Mouse (Mus musculus) limb, embryonic 15.5 days (tissue): ENCODE measurements around the gene Zfp428. TPM values are rescaled to one million over a fixed set of nuclear protein-coding genes. Genes with fewer than 3 reads are reported as not detected.

Source experiments
- ATAC-seq: fragments of 200-750 bp; cut with Nextera tagmentation; 2 replicates; pipeline ENCODE4 v1.8.0; 2017; ENCODE audit warnings: low read depth, moderate TSS enrichment; ENCODE audit not compliant: insufficient number of reproducible peaks, low FRiP score, low TSS enrichment
- H3K27ac ChIP-seq: fragments of 300-500 bp; sonication (generic); 2 replicates; pipeline ENCODE4 v1.5.1; 2015; ENCODE audit warnings: moderate library complexity, mild to moderate bottlenecking, inconsistent platforms
- H3K27me3 ChIP-seq: fragments of 300-500 bp; sonication (generic); 2 replicates; pipeline ENCODE4 v1.6.1; 2015; ENCODE audit warnings: inconsistent platforms
- H3K36me3 ChIP-seq: fragments of 300-500 bp; sonication (generic); 2 replicates; pipeline ENCODE4 v1.6.1; 2015; ENCODE audit warnings: inconsistent platforms
- H3K4me1 ChIP-seq: fragments of 300-500 bp; sonication (generic); 2 replicates; pipeline ENCODE4 v1.6.1; 2015; ENCODE audit warnings: inconsistent platforms
- H3K4me2 ChIP-seq: fragments of 300-500 bp; sonication (generic); 2 replicates; pipeline ENCODE4 v1.6.1; 2015; ENCODE audit warnings: mild to moderate bottlenecking, inconsistent platforms
- H3K4me3 ChIP-seq: fragments of 300-500 bp; sonication (generic); 2 replicates; pipeline ENCODE4 v1.5.1; 2015; ENCODE audit warnings: mild to moderate bottlenecking, inconsistent platforms
- H3K9ac ChIP-seq: fragments of 300-500 bp; sonication (generic); 2 replicates; pipeline ENCODE4 v1.6.1; 2015; ENCODE audit warnings: inconsistent platforms
- H3K9me3 ChIP-seq: fragments of 300-500 bp; sonication (generic); 2 replicates; pipeline ENCODE4 v1.6.1; 2016; ENCODE audit warnings: inconsistent platforms
- WGBS: fragments of 180-500 bp; shearing (Covaris S2); methylation state at CpG from one replicate; pipeline ENCODE4 v1.1.7; 2015; 5-methylcytosine and 5-hydroxymethylcytosine counted together
- polyA plus RNA-seq: library from polyadenylated mRNA; unstranded; fragments of >200 nt; fragmentation: Nextera tagmentation; extraction: Ambion mirVana; gene quantifications from 2 replicates; pipeline ENCODE4 v1.2.1, GENCODE M21; 2015

Gene Zfp428
- polyA plus RNA-seq, 1 experiment from 2014 or later = 40.8 TPM

DNA sequence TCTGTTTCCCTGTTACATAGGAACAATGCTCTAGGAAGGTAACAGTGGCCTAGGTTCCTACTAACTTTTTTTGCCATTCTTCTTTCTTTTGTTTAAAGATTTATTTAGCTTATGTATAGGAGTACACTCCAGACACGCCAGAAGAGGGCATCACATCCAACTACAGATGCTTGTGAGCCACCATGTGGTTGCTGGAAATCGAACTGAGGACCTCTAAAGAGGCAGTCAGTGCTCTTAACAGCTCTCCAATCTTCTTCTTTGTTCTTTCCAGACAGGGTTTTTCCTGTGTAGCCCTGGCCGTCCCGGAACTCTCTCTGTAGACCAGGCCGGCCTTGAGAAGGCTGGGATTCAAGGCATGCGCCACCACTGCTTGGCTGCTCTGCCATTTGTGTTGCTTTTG, 18.2 kb downstream of the Zfp428 start:
- no peak overlapping the region for H3K4me2 ChIP-seq
- H3K27me3 ChIP-seq = no peaks in the 10 kb centered on the region
- no peaks in the 10 kb centered on the region for H3K36me3 ChIP-seq
- 84% methylated on average over 6 of the region's 6 CpGs for WGBS
- H3K4me3 ChIP-seq = no peak overlapping the region
- H3K4me1 ChIP-seq = peaks cover 14% of the 10 kb centered on the region
- H3K27ac ChIP-seq = no peak overlapping the region
- no peak overlapping the region for H3K9ac ChIP-seq
- H3K9me3 ChIP-seq = no peaks in the 10 kb centered on the region
- ATAC-seq = no peak

GRCm38 (mm10) chr7:24525686-24526420, 19.0 kb downstream of the Zfp428 start:
- H3K9ac ChIP-seq = no peak overlapping the region
- no peak for ATAC-seq
- H3K4me1 ChIP-seq = peaks cover 14% of the 10 kb centered on the region
- no peaks in the 10 kb centered on the region for H3K36me3 ChIP-seq
- peak overlapping the region; percentile 52; the same call in 1 of the 2 replicates for H3K27ac ChIP-seq
- no peak overlapping the region for H3K4me2 ChIP-seq
- no peak overlapping the region for H3K4me3 ChIP-seq
- no peaks in the 10 kb centered on the region for H3K9me3 ChIP-seq
- 76% methylated on average over 12 of the region's 12 CpGs for WGBS
- H3K27me3 ChIP-seq = no peaks in the 10 kb centered on the region

- WGBS = 90% methylated on average over 11 of the region's 11 CpGs
- Histone ChIP-seq H3K4me2 (no peak overlapping the region), H3K4me3 (no peak overlapping the region), H3K27ac (no peak overlapping the region), H3K36me3 (peaks cover 9% of the 10 kb centered on the region), H3K4me1 (peaks cover 37% of the 10 kb centered on the region), H3K9me3 (no peaks in the 10 kb centered on the region), H3K9ac (no peak overlapping the region), H3K27me3 (peaks cover 8% of the 10 kb centered on the region; the same call in 1 of the 2 replicates)
- ATAC-seq = no peak
Observed at GRCm38 (mm10) chr7:24528861-24529260, 22.1 kb downstream of the Zfp428 start.

DNA sequence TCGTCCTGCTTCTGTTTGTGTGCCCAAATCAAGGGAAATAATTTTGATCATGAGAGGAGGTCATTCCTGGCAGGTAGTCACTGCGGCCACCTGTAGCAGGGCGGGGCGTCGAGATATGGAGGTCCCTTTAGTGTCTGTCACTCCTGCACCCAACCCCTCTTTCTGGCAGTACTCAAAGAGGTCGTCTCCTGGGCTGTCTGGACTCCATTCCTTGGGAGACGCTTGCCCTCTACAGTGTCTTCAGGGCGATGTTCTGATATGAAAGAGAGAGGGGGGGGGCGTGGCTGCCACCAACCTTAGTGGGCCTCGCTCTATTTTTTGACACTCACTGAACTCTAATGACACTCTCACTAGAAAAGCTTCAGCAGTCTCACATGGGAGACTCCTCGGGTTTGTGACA, 22.8 kb downstream of the Zfp428 start:
- Histone ChIP-seq H3K9me3 (no peaks in the 10 kb centered on the region), H3K4me1 (peaks cover 44% of the 10 kb centered on the region), H3K27me3 (peaks cover 8% of the 10 kb centered on the region; the same call in 1 of the 2 replicates), H3K9ac (peak overlapping the region; percentile 66), H3K27ac (peak overlapping the region; percentile 88), H3K4me2 (peak overlapping the region; percentile 91), H3K36me3 (peaks cover 16% of the 10 kb centered on the region), H3K4me3 (peak overlapping the region; percentile 59)
- ATAC-seq = no peak
- WGBS = 64% methylated on average over 11 of the region's 11 CpGs

- Histone ChIP-seq H3K4me2 (peak within 1 kb of the TSS; percentile 91), H3K4me1 (peaks cover 44% of the 10 kb centered on the region), H3K27ac (peak within 1 kb of the TSS; percentile 88), H3K9ac (peak within 1 kb of the TSS; percentile 74), H3K4me3 (peak within 1 kb of the TSS; percentile 59), H3K27me3 (peaks cover 8% of the 10 kb centered on the region; the same call in 1 of the 2 replicates), H3K36me3 (peaks cover 22% of the 10 kb centered on the region), H3K9me3 (no peaks in the 10 kb centered on the region)
- peak; percentile 94 for ATAC-seq
- WGBS = under 1% methylated on average over 44 of the region's 44 CpGs
Observed at GRCm38 (mm10) chr7:24530062-24530931, 23.5 kb downstream of the Zfp428 start, which contains the start of gene Irgq. Gene Irgq, plus strand, starts transcription at chr7:24530689.

DNA sequence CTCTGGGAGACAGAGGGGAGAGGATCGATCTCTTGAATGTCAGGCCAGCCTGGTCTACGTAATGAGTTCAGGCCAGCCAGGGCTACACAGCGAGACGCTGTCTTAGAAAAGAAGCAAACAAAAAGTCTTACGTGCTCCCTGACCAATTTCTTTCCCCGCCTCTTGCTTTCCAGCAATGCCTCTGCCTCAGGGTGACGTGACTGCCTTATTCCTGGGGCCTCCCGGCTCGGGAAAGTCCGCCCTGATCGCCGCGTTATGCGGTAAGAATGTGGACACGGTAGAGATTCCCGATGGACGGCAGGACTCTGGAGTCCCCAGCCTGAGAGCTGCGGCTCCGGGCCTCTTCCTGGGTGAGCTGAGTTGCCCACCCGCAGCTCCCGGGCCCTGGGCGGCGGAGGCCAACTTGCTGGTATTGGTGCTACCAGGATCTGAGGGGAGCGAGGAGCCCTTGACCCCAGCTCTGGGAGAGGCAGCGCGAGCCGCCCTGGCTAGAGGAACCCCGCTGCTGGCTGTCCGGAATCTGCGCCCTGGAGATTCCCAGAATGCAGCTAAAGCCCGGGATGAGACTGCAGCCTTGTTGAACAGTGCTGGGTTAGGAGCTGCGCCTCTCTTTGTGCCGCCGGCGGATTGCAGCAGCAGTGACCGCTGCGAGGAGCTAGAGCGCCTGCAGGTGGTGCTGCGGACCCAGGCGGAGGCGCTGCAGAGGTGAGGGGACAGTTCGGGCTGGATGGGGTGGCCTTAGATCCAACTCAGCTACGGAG, 24.6 kb downstream of the Zfp428 start:
- Histone ChIP-seq H3K4me3 (peak overlapping the region; percentile 59), H3K27me3 (peaks cover 8% of the 10 kb centered on the region; the same call in 1 of the 2 replicates), H3K36me3 (peaks cover 31% of the 10 kb centered on the region), H3K27ac (peak overlapping the region; percentile 85), H3K4me2 (peak overlapping the region; percentile 91), H3K9me3 (no peaks in the 10 kb centered on the region), H3K9ac (peak overlapping the region; percentile 74), H3K4me1 (peaks cover 42% of the 10 kb centered on the region)
- peak; percentile 63; the same call in 1 of the 2 replicates for ATAC-seq
- WGBS = 1% methylated on average over 43 of the region's 43 CpGs

- WGBS = 75% methylated on average over 28 of the region's 28 CpGs
- no peak overlapping the region for H3K4me3 ChIP-seq
- peaks cover 31% of the 10 kb centered on the region for H3K36me3 ChIP-seq
- no peak for ATAC-seq
- no peaks in the 10 kb centered on the region for H3K9me3 ChIP-seq
- no peak overlapping the region for H3K4me2 ChIP-seq
- H3K4me1 ChIP-seq = peaks cover 38% of the 10 kb centered on the region
- H3K27ac ChIP-seq = no peak overlapping the region
- no peak overlapping the region for H3K9ac ChIP-seq
- peaks cover 8% of the 10 kb centered on the region; the same call in 1 of the 2 replicates for H3K27me3 ChIP-seq
Observed at GRCm38 (mm10) chr7:24533031-24533571, 26.3 kb downstream of the Zfp428 start.

- WGBS = 38% methylated on average over 40 of the region's 42 CpGs
- Histone ChIP-seq H3K9ac (no peak overlapping the region), H3K4me1 (peaks cover 38% of the 10 kb centered on the region), H3K4me3 (no peak overlapping the region), H3K27me3 (peaks cover 8% of the 10 kb centered on the region; the same call in 1 of the 2 replicates), H3K9me3 (no peaks in the 10 kb centered on the region), H3K27ac (no peak overlapping the region), H3K36me3 (peaks cover 31% of the 10 kb centered on the region), H3K4me2 (no peak overlapping the region)
- ATAC-seq = no peak
Observed at GRCm38 (mm10) chr7:24533806-24534205, 27.0 kb downstream of the Zfp428 start.

- no peak overlapping the region for H3K4me3 ChIP-seq
- WGBS = 42% methylated on average over 19 of the region's 19 CpGs
- no peak overlapping the region for H3K9ac ChIP-seq
- peaks cover 35% of the 10 kb centered on the region for H3K4me1 ChIP-seq
- no peak for ATAC-seq
- H3K4me2 ChIP-seq = no peak overlapping the region
- peaks cover 8% of the 10 kb centered on the region; the same call in 1 of the 2 replicates for H3K27me3 ChIP-seq
- no peak overlapping the region for H3K27ac ChIP-seq
- H3K36me3 ChIP-seq = peaks cover 31% of the 10 kb centered on the region
- no peaks in the 10 kb centered on the region for H3K9me3 ChIP-seq
Observed at GRCm38 (mm10) chr7:24534301-24534700, 27.5 kb downstream of the Zfp428 start.

GRCm38 (mm10) chr7:24537081-24537480, 30.3 kb downstream of the Zfp428 start:
- no peak for ATAC-seq
- H3K36me3 ChIP-seq = peaks cover 31% of the 10 kb centered on the region
- peaks cover 8% of the 10 kb centered on the region; the same call in 1 of the 2 replicates for H3K27me3 ChIP-seq
- no peak overlapping the region for H3K27ac ChIP-seq
- H3K4me3 ChIP-seq = no peak overlapping the region
- WGBS = 75% methylated on average over 4 of the region's 4 CpGs
- peaks cover 20% of the 10 kb centered on the region for H3K4me1 ChIP-seq
- no peak overlapping the region for H3K4me2 ChIP-seq
- H3K9me3 ChIP-seq = no peaks in the 10 kb centered on the region
- H3K9ac ChIP-seq = no peak overlapping the region

DNA sequence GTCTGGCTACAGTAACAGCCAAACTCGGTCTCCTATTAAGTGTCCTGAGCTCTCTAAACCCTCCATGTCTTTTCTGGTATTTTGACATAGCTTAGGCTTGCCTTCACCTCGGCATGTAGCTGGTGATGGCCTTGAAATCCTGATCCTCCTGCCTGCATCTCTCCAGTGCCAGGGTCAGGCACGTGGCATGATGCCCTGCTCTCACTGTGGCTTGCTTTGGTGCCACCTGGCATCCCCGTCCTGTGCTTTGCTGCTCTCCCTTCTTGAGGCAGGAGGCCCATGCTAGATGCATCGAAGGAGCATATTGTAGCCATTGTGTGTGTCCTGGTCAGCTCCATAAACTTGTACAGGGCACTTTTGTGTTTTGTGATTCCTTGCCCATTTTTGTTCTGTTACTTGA, 30.8 kb downstream of the Zfp428 start:
- H3K27ac ChIP-seq = no peak overlapping the region
- 72% methylated on average over 5 of the region's 5 CpGs for WGBS
- no peak overlapping the region for H3K9ac ChIP-seq
- no peak for ATAC-seq
- peaks cover 31% of the 10 kb centered on the region for H3K36me3 ChIP-seq
- H3K9me3 ChIP-seq = no peaks in the 10 kb centered on the region
- no peak overlapping the region for H3K4me2 ChIP-seq
- peaks cover 8% of the 10 kb centered on the region; the same call in 1 of the 2 replicates for H3K27me3 ChIP-seq
- H3K4me1 ChIP-seq = peaks cover 15% of the 10 kb centered on the region
- no peak overlapping the region for H3K4me3 ChIP-seq
